Comparison of ENCODE assay signal across 8 mouse cellular contexts in genomic region chr11:5901950-5902349, GRCm38 (mm10). TPM values are rescaled to one million over a fixed set of nuclear protein-coding genes. Genes with fewer than 3 reads are reported as not detected.
A peak's percentile ranks its signal among the peaks of the same experiment; 100 is the strongest.
DNase-seq lines count a peak whose midpoint lies in the region; ATAC-seq and TF ChIP-seq lines count a peak whose summit lies in the region.

No protein-coding gene starts in this region.

- no peak for TF ChIP-seq CTCF in E14TG2a.4 (conservative IDR thresholded peaks at IDR 0.05; ENCODE audit: low read length)

- peak overlapping the region; percentile 68 for H3K4me3 ChIP-seq in E14TG2a.4 (replicated peaks; ENCODE audit: low read length)
- H3K4me3 ChIP-seq in limb, embryonic 13.5 days = peak overlapping the region; percentile 48
- peak overlapping the region; percentile 34 for H3K4me3 ChIP-seq in neural tube, embryonic 14.5 days (ENCODE audit: low read depth, low read length)

- DNase-seq in cerebellum, adult 11-12 months = peak; percentile 56
- no peak for DNase-seq in cerebellum, adult 9-10 months
- peak; percentile 84 for DNase-seq in embryo, embryonic 10.5 days (ENCODE audit: low spot score)
- peak; percentile 48 for DNase-seq in heart, postnatal 4 days

- H3K4me2 ChIP-seq in limb, embryonic 13.5 days (replicated peaks) = peak overlapping the region; percentile 78
- peak overlapping the region; percentile 71 for H3K4me2 ChIP-seq in neural tube, embryonic 14.5 days (ENCODE audit: low read depth, low read length)

- no peaks in the 10 kb centered on the region for H3K9me3 ChIP-seq in E14TG2a.4 (ENCODE audit: low read length)
- H3K9me3 ChIP-seq in limb, embryonic 13.5 days = no peaks in the 10 kb centered on the region
- H3K9me3 ChIP-seq in neural tube, embryonic 14.5 days (ENCODE audit: control insufficient read depth, low read length) = no peaks in the 10 kb centered on the region

- H3K27ac ChIP-seq in limb, embryonic 13.5 days = no peak overlapping the region
- H3K27ac ChIP-seq in neural tube, embryonic 14.5 days (ENCODE audit: low read depth, low read length) = peak overlapping the region; percentile 80

- H3K36me3 ChIP-seq in E14TG2a.4 (ENCODE audit: insufficient read depth, low read length) = no peaks in the 10 kb centered on the region
- H3K36me3 ChIP-seq in limb, embryonic 13.5 days = no peaks in the 10 kb centered on the region
- H3K36me3 ChIP-seq in neural tube, embryonic 14.5 days (ENCODE audit: control insufficient read depth, insufficient read depth, low read length) = no peaks in the 10 kb centered on the region

- peaks cover 80% of the 10 kb centered on the region for H3K27me3 ChIP-seq in E14TG2a.4 (ENCODE audit: insufficient read depth, low read length)
- H3K27me3 ChIP-seq in limb, embryonic 13.5 days = peaks cover 42% of the 10 kb centered on the region
- no peaks in the 10 kb centered on the region for H3K27me3 ChIP-seq in neural tube, embryonic 14.5 days (ENCODE audit: control insufficient read depth, insufficient read depth, low read length)

- peaks cover 73% of the 10 kb centered on the region for H3K4me1 ChIP-seq in E14TG2a.4 (replicated peaks; ENCODE audit: low read depth, low read length)
- H3K4me1 ChIP-seq in limb, embryonic 13.5 days = peaks cover 38% of the 10 kb centered on the region
- peaks cover 17% of the 10 kb centered on the region for H3K4me1 ChIP-seq in neural tube, embryonic 14.5 days (ENCODE audit: control insufficient read depth, insufficient read depth, low read length)

- WGBS in limb, embryonic 13.5 days = 2% methylated on average over 32 of the region's 32 CpGs
- 1% methylated on average over 32 of the region's 32 CpGs for WGBS in neural tube, embryonic 14.5 days

- H3K9ac ChIP-seq in limb, embryonic 13.5 days = peak overlapping the region; percentile 66
- peak overlapping the region; percentile 68 for H3K9ac ChIP-seq in neural tube, embryonic 14.5 days (replicated peaks; ENCODE audit: low read depth, low read length)

- ATAC-seq in limb, embryonic 13.5 days (ENCODE audit: low FRiP score, low read depth) = peak; percentile 70
- peak; percentile 84 for ATAC-seq in neural tube, embryonic 14.5 days (ENCODE audit: low read depth)
- no peak for ATAC-seq in activated CD4-positive, CD25-positive, alpha-beta regulatory T cell, adult 4 months

RNA-seq across cellular contexts. Expression of gene Myl7, which starts 3.4 kb away (rescaled TPM):
- total RNA-seq in heart, postnatal 4 days (2021) = 1,000 to 10,000 TPM; 1,420 to 1,616 TPM
- polyA plus RNA-seq in limb, embryonic 13.5 days (2015; fragmentation: Nextera tagmentation; extraction: Ambion mirVana) = 0.80 TPM in 1 of 2 replicates, not detected in the other
- not detected in 2 replicates for polyA plus RNA-seq in neural tube, embryonic 14.5 days (2014; fragmentation: Nextera tagmentation; extraction: Ambion mirVana)
- polyA plus RNA-seq in activated CD4-positive, CD25-positive, alpha-beta regulatory T cell, adult 4 months (2017; shearing (Covaris generic)) = not detected

RNA-seq across cellular contexts. Expression of gene Pold2, which starts 23.9 kb away (rescaled TPM):
- 10 to 100 TPM; 68.5 to 70.2 TPM for total RNA-seq in heart, postnatal 4 days (2021)
- 125 and 137 TPM in 2 replicates for polyA plus RNA-seq in limb, embryonic 13.5 days (2015; fragmentation: Nextera tagmentation; extraction: Ambion mirVana)
- polyA plus RNA-seq in neural tube, embryonic 14.5 days (2014; fragmentation: Nextera tagmentation; extraction: Ambion mirVana) = 48.2 and 48.6 TPM in 2 replicates
- 10 to 100 TPM; 20.6 to 26.9 TPM for polyA plus RNA-seq in activated CD4-positive, CD25-positive, alpha-beta regulatory T cell, adult 4 months (2017; shearing (Covaris generic))

RNA-seq across cellular contexts. Expression of gene Aebp1, which starts 40.2 kb away (rescaled TPM):
- 10 to 100 TPM; 38.7 to 39.6 TPM for total RNA-seq in heart, postnatal 4 days (2021)
- polyA plus RNA-seq in limb, embryonic 13.5 days (2015; fragmentation: Nextera tagmentation; extraction: Ambion mirVana) = 36.8 and 38.1 TPM in 2 replicates
- 1.7 and 27.4 TPM in 2 replicates for polyA plus RNA-seq in neural tube, embryonic 14.5 days (2014; fragmentation: Nextera tagmentation; extraction: Ambion mirVana)
- under 1 TPM in 1 of 2 experiments, not detected in 1; 0.56 TPM for polyA plus RNA-seq in activated CD4-positive, CD25-positive, alpha-beta regulatory T cell, adult 4 months (2017; shearing (Covaris generic))

RNA-seq across cellular contexts. Expression of gene Gck, which starts 47.9 kb away (rescaled TPM):
- total RNA-seq in heart, postnatal 4 days (2021) = not detected
- polyA plus RNA-seq in limb, embryonic 13.5 days (2015; fragmentation: Nextera tagmentation; extraction: Ambion mirVana) = 1.5 and 2.8 TPM in 2 replicates
- 1.7 and 3.5 TPM in 2 replicates for polyA plus RNA-seq in neural tube, embryonic 14.5 days (2014; fragmentation: Nextera tagmentation; extraction: Ambion mirVana)
- polyA plus RNA-seq in activated CD4-positive, CD25-positive, alpha-beta regulatory T cell, adult 4 months (2017; shearing (Covaris generic)) = not detected

RNA-seq across cellular contexts. Expression of gene Ykt6, which starts 53.5 kb away (rescaled TPM):
- total RNA-seq in heart, postnatal 4 days (2021) = 10 to 100 TPM; 92.8 to 94.5 TPM
- 64.4 and 66.6 TPM in 2 replicates for polyA plus RNA-seq in limb, embryonic 13.5 days (2015; fragmentation: Nextera tagmentation; extraction: Ambion mirVana)
- 39.1 and 40.9 TPM in 2 replicates for polyA plus RNA-seq in neural tube, embryonic 14.5 days (2014; fragmentation: Nextera tagmentation; extraction: Ambion mirVana)
- polyA plus RNA-seq in activated CD4-positive, CD25-positive, alpha-beta regulatory T cell, adult 4 months (2017; shearing (Covaris generic)) = 10 to 100 TPM; 25.6 to 26.7 TPM
